Mouse (Mus musculus) macrophage (primary cell): ENCODE measurements around the gene Lrrc4c. TPM values are rescaled to one million over a fixed set of nuclear protein-coding genes. Genes with fewer than 3 reads are reported as not detected.

Source experiments
- H3K27ac ChIP-seq: fragments of 350-480 bp; formaldehyde crosslinking; 2 replicates; pipeline ENCODE4 v1.9.0; 2021
- H3K36me3 ChIP-seq: fragments of 350-480 bp; formaldehyde crosslinking; 2 replicates; pipeline ENCODE4 v1.9.0; 2021; ENCODE audit errors: inconsistent target
- H3K4me3 ChIP-seq: fragments of 350-480 bp; formaldehyde crosslinking; 2 replicates; pipeline ENCODE4 v1.9.0; 2021; ENCODE audit errors: inconsistent target
- H3K79me2 ChIP-seq: fragments of 350-480 bp; formaldehyde crosslinking; 2 replicates; pipeline ENCODE4 v1.9.0; 2021; ENCODE audit errors: inconsistent target
- WGBS: methylation state at CpG from one replicate; pipeline ENCODE4 v1.1.7; 2026; ENCODE audit warnings: inconsistent platforms; ENCODE audit not compliant: missing documents; 5-methylcytosine and 5-hydroxymethylcytosine counted together
- polyA plus RNA-seq: library from polyadenylated mRNA; stranded (reverse); fragments of 250-400 nt; gene quantifications from 3 replicates; pipeline ENCODE4 v1.2.4, GENCODE M21; 2018; ENCODE audit warnings: inconsistent platforms

Gene Lrrc4c
- polyA plus RNA-seq, 1 experiment from 2014 or later, result not detected

DNA sequence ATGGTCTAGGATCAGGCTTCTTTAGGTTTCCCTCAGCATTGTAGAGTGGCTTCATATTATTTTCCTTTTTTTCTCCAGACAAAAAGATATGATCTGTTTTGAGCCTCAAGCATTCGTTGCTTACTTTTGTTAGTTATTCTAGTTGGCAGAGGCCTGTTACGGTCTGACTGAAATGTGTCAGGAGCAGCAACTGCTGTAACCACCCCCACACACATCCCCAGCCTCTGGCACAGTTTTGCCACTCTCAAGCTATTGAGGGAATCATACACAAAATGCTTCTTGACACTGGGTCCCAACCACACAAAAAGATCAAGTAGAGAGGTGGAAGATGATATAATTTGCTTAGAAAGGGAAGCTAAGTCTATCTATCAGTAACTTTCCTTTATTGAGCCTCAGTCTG, 1251.0 kb downstream of the Lrrc4c start:
- H3K4me3 ChIP-seq, result no peak overlapping the region
- no peak overlapping the region for H3K27ac ChIP-seq
- WGBS, result 60% methylated on average over 1 of the region's 2 CpGs
- no peaks in the 10 kb centered on the region for H3K79me2 ChIP-seq
- no peaks in the 10 kb centered on the region for H3K36me3 ChIP-seq

DNA sequence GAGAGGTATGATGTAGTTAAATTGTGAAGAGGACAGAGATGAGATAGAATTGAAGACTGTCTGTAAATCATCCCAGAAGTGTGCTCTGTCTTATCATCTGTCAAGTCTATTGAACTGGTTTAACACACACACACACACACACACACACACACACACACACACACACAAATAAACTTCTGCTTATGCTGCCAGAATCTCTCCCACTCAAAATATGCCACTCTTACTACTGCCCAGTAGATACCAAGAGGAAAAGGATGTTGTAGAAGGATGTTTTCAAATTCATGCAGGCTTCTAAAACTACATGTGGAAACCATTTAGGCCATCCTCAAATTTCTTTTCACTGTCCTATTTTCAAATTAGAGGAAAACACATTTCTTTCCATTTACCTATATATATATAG, 1257.0 kb downstream of the Lrrc4c start:
- no peaks in the 10 kb centered on the region for H3K36me3 ChIP-seq
- no peak overlapping the region for H3K4me3 ChIP-seq
- no peaks in the 10 kb centered on the region for H3K79me2 ChIP-seq
- H3K27ac ChIP-seq, result no peak overlapping the region

DNA sequence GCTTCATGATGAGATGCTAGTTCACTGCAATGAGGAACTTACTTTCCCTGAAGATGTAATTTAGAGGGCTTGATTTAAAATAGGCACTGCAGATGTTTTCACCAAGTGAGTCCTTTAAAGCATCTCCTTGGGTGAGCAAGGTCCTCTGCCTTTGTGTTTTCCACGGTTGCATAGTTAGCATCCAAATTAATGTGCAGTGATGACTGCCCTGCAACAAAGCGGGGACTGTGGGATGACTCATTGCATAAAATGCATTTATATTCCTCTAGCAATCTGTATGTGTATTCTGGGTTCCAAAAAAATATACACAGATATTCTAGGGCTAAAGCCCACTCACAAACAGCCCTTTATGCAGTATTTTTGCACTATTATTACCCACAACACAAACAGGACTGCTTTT, 1263.2 kb downstream of the Lrrc4c start:
- WGBS, result 73% methylated on average over 2 of the region's 2 CpGs
- no peak overlapping the region for H3K4me3 ChIP-seq
- H3K36me3 ChIP-seq, result no peaks in the 10 kb centered on the region
- H3K27ac ChIP-seq, result no peak overlapping the region
- H3K79me2 ChIP-seq, result no peaks in the 10 kb centered on the region

DNA sequence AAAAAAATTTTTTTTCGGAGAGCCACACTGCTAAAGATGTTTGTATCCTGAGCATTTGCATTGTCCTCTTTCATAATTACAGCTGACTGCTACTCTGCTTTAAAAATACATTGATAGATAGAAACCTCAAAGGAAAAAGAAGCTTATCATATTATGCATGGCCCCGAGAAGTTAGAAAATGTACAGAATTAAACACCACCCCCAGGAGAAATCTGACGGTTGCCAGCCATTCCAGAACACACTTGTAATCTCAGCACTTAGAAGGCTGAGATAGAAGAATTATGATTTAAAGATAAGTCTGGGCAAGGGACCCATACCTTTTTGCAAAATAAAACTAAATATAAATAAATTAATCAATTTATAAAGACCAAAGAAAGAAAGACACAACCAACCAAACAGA, 1268.4 kb downstream of the Lrrc4c start:
- H3K36me3 ChIP-seq, result no peaks in the 10 kb centered on the region
- H3K79me2 ChIP-seq, result no peaks in the 10 kb centered on the region
- WGBS, result 88% methylated on average over 3 of the region's 3 CpGs
- no peak overlapping the region for H3K4me3 ChIP-seq
- H3K27ac ChIP-seq, result no peak overlapping the region

DNA sequence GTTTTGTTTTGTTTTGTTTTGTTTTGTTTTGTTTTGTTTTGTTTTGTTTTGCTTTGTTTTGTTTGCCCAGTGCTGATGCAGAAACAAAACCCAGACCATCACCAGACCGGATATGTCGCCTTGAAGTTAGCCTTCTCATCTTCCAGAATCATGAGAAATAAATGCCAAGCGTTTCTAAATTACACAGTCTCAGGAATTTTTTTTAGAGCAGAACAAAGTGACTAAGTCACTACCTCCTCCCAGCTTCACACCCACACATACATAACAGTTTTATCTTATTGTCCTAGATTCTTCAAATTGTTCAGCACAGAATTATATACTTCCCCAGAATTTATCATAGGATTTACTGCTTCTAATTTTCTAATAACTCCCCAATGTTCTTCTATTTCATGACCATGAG, 1272.6 kb downstream of the Lrrc4c start:
- Histone ChIP-seq H3K4me3 (no peak overlapping the region), H3K36me3 (no peaks in the 10 kb centered on the region), H3K79me2 (no peaks in the 10 kb centered on the region), H3K27ac (no peak overlapping the region)
- 76% methylated on average over 3 of the region's 3 CpGs for WGBS

DNA sequence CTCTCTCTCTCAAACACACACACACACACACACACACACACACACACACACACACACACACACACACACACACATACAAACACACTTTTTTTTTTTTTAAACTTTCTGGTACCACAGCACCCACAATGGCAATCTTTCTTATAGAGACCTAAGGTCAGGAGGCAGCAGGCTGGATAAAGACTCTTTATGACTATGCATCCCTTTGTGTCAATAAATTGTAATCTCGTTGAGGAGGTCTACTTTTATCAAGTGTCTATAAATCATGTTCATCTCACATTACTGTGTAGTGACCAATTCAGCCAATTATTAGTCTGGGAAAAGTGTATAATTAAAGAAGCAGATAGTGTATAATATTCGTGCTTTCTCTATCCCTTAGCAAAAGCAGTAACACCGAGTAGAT, 1286.2 kb downstream of the Lrrc4c start:
- H3K4me3 ChIP-seq, result no peak overlapping the region
- H3K27ac ChIP-seq, result no peak overlapping the region
- H3K79me2 ChIP-seq, result no peaks in the 10 kb centered on the region
- WGBS, result 80% methylated on average over 3 of the region's 3 CpGs
- H3K36me3 ChIP-seq, result no peaks in the 10 kb centered on the region

DNA sequence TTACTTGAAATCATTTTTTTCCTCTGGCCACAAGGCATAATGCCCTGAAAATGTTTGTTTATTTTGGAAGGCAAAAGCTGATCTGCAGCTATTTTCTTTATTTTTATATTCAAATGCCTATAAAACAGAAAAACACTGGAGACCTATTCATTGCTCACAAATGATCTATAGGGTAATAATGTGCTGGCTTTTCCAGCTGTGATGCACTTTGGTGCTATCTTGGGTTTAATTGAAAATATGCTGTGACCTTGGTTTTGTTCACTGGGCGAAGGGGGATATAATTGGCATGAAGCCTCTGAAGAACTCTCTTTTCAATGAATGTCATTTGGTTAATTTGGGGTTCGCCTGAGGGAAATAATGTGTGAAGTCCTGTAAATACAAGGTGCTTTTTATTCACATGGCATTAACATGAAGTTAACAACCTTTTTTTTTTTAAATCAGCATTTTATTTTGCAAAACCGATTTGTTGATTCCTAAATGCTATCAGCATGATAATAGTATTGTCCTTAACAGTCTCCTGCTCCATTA, 1286.8 kb downstream of the Lrrc4c start:
- H3K4me3 ChIP-seq, result no peak overlapping the region
- 76% methylated on average over 3 of the region's 3 CpGs for WGBS
- no peak overlapping the region for H3K27ac ChIP-seq

DNA sequence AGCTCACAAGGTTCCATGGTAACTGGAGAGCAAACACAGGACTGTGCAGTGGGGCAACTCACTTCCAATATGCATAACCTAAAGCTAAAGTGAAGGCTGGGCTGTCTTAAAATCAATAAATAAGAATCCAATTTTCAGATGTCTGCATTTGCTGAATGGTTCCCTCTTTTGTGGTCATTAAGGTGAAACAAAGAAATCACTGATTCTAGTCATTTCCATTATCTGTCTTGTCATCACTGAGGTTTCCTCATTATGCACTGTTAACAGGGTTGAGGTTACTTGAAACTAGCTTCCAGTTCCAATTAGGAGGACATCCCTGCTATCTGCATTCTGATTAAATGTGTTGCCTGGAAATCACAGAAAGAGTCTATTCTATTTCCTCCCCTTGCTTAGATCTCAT, 1291.5 kb downstream of the Lrrc4c start:
- no peak overlapping the region for H3K4me3 ChIP-seq
- no peaks in the 10 kb centered on the region for H3K36me3 ChIP-seq
- no peak overlapping the region for H3K27ac ChIP-seq
- no peaks in the 10 kb centered on the region for H3K79me2 ChIP-seq

More for the DNA sequence above, 1286.8 kb downstream of the Lrrc4c start:
- no peaks in the 10 kb centered on the region for H3K36me3 ChIP-seq
- H3K79me2 ChIP-seq, result no peaks in the 10 kb centered on the region

DNA sequence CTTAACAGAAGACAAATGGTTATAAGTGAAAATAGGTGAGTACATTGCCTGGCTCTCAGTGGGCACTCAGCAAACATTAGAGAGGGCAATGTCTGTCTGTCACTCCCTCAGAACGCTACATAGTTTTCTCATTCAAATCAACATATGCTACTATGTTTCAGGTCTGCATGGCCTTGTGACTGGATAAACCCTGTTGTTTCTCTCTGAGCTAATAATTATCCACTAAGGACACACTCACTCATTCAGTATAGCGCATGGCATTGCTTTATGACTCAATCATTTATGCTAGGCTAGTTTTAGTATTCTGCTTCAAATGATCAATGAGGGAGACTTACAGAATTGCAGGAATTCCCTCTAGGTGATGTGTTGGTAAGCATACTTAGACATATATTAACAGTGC, 1292.6 kb downstream of the Lrrc4c start:
- WGBS, result 81% methylated on average over 2 of the region's 2 CpGs
- Histone ChIP-seq H3K27ac (no peak overlapping the region), H3K79me2 (no peaks in the 10 kb centered on the region), H3K4me3 (no peak overlapping the region), H3K36me3 (no peaks in the 10 kb centered on the region)

DNA sequence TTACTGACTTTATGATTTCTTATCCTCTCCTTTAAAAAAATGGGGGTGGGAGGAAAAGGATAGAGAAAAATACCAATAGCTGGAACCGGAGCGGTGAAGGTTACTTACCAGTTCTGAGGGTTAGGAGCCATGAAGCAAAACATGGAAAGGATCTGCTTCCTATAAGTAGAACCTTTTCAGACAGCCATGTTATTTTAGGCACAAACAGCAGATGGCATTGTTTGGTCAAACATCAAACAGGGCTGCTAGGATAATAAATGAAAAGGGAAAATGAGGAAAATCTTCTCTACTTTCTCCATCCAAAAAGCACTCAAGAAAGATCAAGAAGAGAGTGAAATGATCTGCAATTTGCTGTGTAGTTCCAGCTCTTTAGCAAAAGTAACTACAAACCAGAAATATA, 1296.8 kb downstream of the Lrrc4c start:
- 84% methylated on average over 2 of the region's 2 CpGs for WGBS
- Histone ChIP-seq H3K27ac (no peak overlapping the region), H3K4me3 (no peak overlapping the region), H3K79me2 (no peaks in the 10 kb centered on the region), H3K36me3 (no peaks in the 10 kb centered on the region)

DNA sequence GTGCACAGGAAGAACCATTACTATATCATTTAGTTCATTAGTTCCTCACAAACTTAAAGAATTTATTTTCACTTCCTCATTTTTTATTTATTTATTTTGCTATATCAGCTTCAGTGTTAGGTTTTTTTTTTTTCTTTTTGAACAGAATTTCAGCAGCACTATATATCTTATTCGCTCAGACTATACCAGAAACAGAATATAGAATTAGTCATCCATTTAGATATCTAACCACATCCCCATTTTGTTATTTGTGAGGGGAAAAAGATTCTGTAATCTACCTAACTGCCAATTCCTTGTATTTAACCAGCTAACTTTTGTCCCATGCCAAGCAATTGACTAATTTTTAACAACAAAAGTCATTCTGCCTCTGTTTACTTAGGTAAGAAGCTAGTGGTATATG, 1300.6 kb downstream of the Lrrc4c start:
- H3K36me3 ChIP-seq, result no peaks in the 10 kb centered on the region
- 83% methylated on average over 1 of the region's 1 CpGs for WGBS

DNA sequence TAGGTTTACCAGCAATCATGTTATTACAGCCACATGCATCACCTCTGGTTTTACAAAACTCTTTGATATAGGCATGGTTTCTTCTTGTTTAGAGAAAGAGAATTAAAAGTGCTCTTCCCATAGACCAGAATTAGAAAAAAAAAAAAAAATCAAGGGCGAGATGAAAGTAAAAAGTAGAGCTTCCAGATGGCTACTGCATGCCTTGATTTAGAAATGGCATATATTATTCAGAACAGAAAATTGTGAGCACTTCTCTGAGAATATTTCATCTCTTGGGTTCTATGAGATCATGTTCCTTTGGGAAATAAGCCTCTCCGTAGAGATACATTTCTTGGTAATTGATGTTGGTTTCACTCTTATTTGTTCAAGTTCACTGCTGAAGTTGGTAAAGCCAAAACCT, 1322.0 kb downstream of the Lrrc4c start:
- no peak overlapping the region for H3K4me3 ChIP-seq
- no peaks in the 10 kb centered on the region for H3K79me2 ChIP-seq
- H3K36me3 ChIP-seq, result no peaks in the 10 kb centered on the region
- H3K27ac ChIP-seq, result no peak overlapping the region
- WGBS, result 86% methylated on average over 2 of the region's 2 CpGs

More for the DNA sequence above, 1300.6 kb downstream of the Lrrc4c start:
- Histone ChIP-seq H3K4me3 (no peak overlapping the region), H3K79me2 (no peaks in the 10 kb centered on the region), H3K27ac (no peak overlapping the region)

DNA sequence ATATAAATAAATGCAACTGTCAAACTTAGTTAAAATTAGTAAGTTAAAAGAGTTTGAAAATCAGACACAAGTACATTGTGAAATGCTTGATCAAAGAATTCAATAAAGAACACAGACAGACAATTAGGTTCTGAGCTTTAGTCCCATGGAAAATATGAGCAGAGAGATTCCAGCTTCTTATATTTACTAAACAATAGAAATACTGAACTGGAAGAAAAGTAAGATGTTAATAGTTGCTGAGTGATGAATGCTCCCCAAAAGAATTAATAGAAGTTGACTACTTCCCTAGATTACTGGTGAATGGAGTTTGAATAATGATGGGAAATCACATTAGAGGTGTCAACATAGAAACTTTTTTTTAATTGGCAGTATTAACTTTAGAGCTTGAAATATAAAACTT, 1323.7 kb downstream of the Lrrc4c start:
- H3K36me3 ChIP-seq, result no peaks in the 10 kb centered on the region
- H3K27ac ChIP-seq, result no peak overlapping the region
- no peaks in the 10 kb centered on the region for H3K79me2 ChIP-seq
- no peak overlapping the region for H3K4me3 ChIP-seq

DNA sequence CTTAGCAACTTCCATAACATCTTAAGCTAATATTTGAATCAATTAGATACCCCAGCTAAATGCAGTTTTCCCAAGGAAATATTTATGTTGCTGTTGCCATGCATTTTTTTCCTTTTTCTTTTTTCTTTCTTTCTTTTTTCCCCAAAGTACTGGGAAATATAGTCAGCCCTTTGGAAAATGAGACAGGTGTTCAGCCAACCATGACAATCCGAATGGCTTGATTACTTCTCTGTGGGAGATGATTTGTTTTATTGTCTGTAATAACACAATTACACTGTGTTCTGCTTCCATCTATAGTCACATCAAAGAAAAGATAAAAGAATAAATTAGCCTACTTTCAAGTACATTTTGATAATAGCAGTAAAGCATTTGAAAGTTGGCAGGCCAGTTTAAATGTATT, 1334.7 kb downstream of the Lrrc4c start:
- Histone ChIP-seq H3K36me3 (no peaks in the 10 kb centered on the region), H3K27ac (no peak overlapping the region), H3K4me3 (no peak overlapping the region), H3K79me2 (no peaks in the 10 kb centered on the region)
- WGBS, result 77% methylated on average over 1 of the region's 1 CpGs
